Mouse (Mus musculus): ENCODE data around the gene Dnmt3b. TPM values are rescaled to one million over a fixed set of nuclear protein-coding genes. Genes with fewer than 3 reads are reported as not detected.

Gene Dnmt3b
- polyA plus RNA-seq, 1 experiment, result 0.96 TPM

DNA sequence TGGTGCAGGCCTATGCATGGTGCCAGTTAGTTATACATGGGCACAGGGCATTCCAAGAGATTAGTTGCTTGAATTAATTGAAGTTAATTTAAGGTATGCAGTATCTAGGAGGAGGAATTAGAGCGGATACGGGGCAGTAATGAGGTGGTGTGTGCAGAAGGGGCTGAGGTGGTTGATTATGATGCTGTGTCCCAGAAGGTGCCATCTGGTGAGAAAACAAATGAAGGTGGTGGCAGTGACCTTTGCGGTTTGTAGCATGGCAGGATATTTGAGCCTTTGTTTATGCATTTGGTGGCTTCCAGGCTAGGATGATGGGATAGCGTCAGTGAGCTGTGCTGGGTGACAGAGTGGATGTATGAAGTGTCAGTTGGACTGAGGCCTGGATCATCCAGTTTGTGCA lies 76.0 kb downstream of the Dnmt3b start:
- no peak for TF ChIP-seq CTCF (IDR thresholded peaks at IDR 0.05; ENCODE audit: extremely low read depth, insufficient read depth, low read length)
- no peak for TF ChIP-seq POLR2A (IDR thresholded peaks at IDR 0.05; ENCODE audit: extremely low read depth, insufficient read depth, low read length)
- no peaks in the 10 kb centered on the region for H3K4me1 ChIP-seq (ENCODE audit: control insufficient read depth, insufficient read depth, low read length)

GRCm38 (mm10) chr2:153734033-153734432 lies 84.8 kb downstream of the Dnmt3b start:
- Histone ChIP-seq H3K4me3 (ENCODE audit: insufficient read depth, low read length) (no peak overlapping the region), H3K4me1 (ENCODE audit: control insufficient read depth, insufficient read depth, low read length) (no peaks in the 10 kb centered on the region), H3K27ac (ENCODE audit: insufficient read depth, low read length) (no peak overlapping the region)
- no peak for TF ChIP-seq POLR2A (IDR thresholded peaks at IDR 0.05; ENCODE audit: extremely low read depth, insufficient read depth, low read length)
- TF ChIP-seq CTCF (IDR thresholded peaks at IDR 0.05; ENCODE audit: extremely low read depth, insufficient read depth, low read length), result no peak

More for the DNA sequence above, 76.0 kb downstream of the Dnmt3b start:
- H3K27ac ChIP-seq (ENCODE audit: insufficient read depth, low read length), result no peak overlapping the region
- no peak overlapping the region for H3K4me3 ChIP-seq (ENCODE audit: insufficient read depth, low read length)

Other genes with a start within 250 kb of the Dnmt3b start
- not detected in 2 replicates for gene 4930404H24Rik, start 156.7 kb upstream of the Dnmt3b start, polyA plus RNA-seq (2012; rRNA removed)
- gene Nol4l, start 119.5 kb upstream of the Dnmt3b start, polyA plus RNA-seq (2012; rRNA removed), result 33.6 and 33.9 TPM in 2 replicates
- gene Commd7, start 16.7 kb upstream of the Dnmt3b start, polyA plus RNA-seq (2012; rRNA removed), result 29.2 and 31.3 TPM in 2 replicates
- 0.19 and 0.23 TPM in 2 replicates for gene Dnmt3c, start 47.2 kb downstream of the Dnmt3b start, polyA plus RNA-seq (2012; rRNA removed)
- 23.9 and 24.9 TPM in 2 replicates for gene Mapre1, start 91.8 kb downstream of the Dnmt3b start, polyA plus RNA-seq (2012; rRNA removed)
- 0.06 TPM in 2 replicates for gene Efcab8, start 130.5 kb downstream of the Dnmt3b start, polyA plus RNA-seq (2012; rRNA removed)
- not detected in 2 replicates for gene Sun5, start 221.6 kb downstream of the Dnmt3b start, polyA plus RNA-seq (2012; rRNA removed)
- gene Bpifb2, start 225.6 kb downstream of the Dnmt3b start, polyA plus RNA-seq (2012; rRNA removed), result not detected in 2 replicates